Mouse (Mus musculus) heart, embryonic 16.5 days (tissue): ENCODE data around the gene Hic1. TPM values are rescaled to one million over a fixed set of nuclear protein-coding genes. Genes with fewer than 3 reads are reported as not detected.

Experiments
- ATAC-seq: fragments of 200-750 bp; cut with Nextera tagmentation; replicated peaks from 2 replicates; pipeline ENCODE4 v1.8.0; 2017; ENCODE audit warnings: moderate number of reproducible peaks; ENCODE audit not compliant: insufficient read depth, low FRiP score; ENCODE audit errors: extremely low read depth
- H3K27ac ChIP-seq: fragments of 300-500 bp; sonication (generic); 2 replicates; pipeline ENCODE4 v1.5.1; 2014; ENCODE audit warnings: mild to moderate bottlenecking, low read length, control low read depth, moderate library complexity
- H3K27me3 ChIP-seq: fragments of 300-500 bp; sonication (generic); 2 replicates; pipeline ENCODE4 v1.6.1; 2014; ENCODE audit warnings: low read length, mixed read lengths; ENCODE audit not compliant: control insufficient read depth, insufficient read depth
- H3K36me3 ChIP-seq: fragments of 300-500 bp; sonication (generic); 2 replicates; pipeline ENCODE4 v1.6.1; 2014; ENCODE audit not compliant: control insufficient read depth, insufficient read depth
- H3K4me1 ChIP-seq: fragments of 300-500 bp; sonication (generic); 2 replicates; pipeline ENCODE4 v1.6.1; 2014; ENCODE audit warnings: low read length, mixed read lengths; ENCODE audit not compliant: control insufficient read depth, insufficient read depth
- H3K4me2 ChIP-seq: fragments of 300-500 bp; sonication (generic); 2 replicates; pipeline ENCODE4 v1.6.1; 2014; ENCODE audit warnings: low read depth, mild to moderate bottlenecking, control low read depth, low read length
- H3K4me3 ChIP-seq: fragments of 300-500 bp; sonication (generic); 2 replicates; pipeline ENCODE4 v1.5.1; 2014; ENCODE audit warnings: mild to moderate bottlenecking, control low read depth, low read length
- H3K9ac ChIP-seq: fragments of 300-500 bp; sonication (generic); 2 replicates; pipeline ENCODE4 v1.6.1; 2014; ENCODE audit warnings: low read length, control low read depth
- H3K9me3 ChIP-seq: fragments of 300-500 bp; sonication (generic); replicated peaks from 2 replicates; pipeline ENCODE4 v1.6.1; 2016; ENCODE audit warnings: low read length; ENCODE audit not compliant: control insufficient read depth
- WGBS: fragments of 180-500 bp; shearing (Covaris S2); extraction: QIAGEN DNeasy Blood & Tissue Kit; methylation state at CpG from one replicate; pipeline ENCODE4 v1.1.7; 2014; 5-methylcytosine and 5-hydroxymethylcytosine counted together
- polyA plus RNA-seq: library from polyadenylated mRNA; unstranded; fragments of >200 nt; fragmentation: Nextera tagmentation; extraction: Ambion mirVana; gene quantifications from 2 replicates; pipeline ENCODE4 v1.2.1, GENCODE M21; 2015

The Hic1 gene
- polyA plus RNA-seq, 1 experiment from 2014 or later: 7.1 TPM

- WGBS: 88% methylated on average over 4 of the region's 4 CpGs
- no peak for ATAC-seq
- H3K27me3 ChIP-seq: no peaks in the 10 kb centered on the region
- no peak overlapping the region for H3K27ac ChIP-seq
- no peaks in the 10 kb centered on the region for H3K36me3 ChIP-seq
- H3K9ac ChIP-seq: no peak overlapping the region
- H3K9me3 ChIP-seq: no peaks in the 10 kb centered on the region
- H3K4me1 ChIP-seq: peaks cover 46% of the 10 kb centered on the region
- no peak overlapping the region for H3K4me2 ChIP-seq
- no peak overlapping the region for H3K4me3 ChIP-seq
Observed at GRCm38 (mm10) chr11:75206347-75206746, 37.0 kb upstream of the Hic1 start.

- no peak for ATAC-seq
- Histone ChIP-seq H3K4me2 (no peak overlapping the region), H3K36me3 (no peaks in the 10 kb centered on the region), H3K4me1 (peaks cover 43% of the 10 kb centered on the region), H3K9ac (no peak overlapping the region), H3K9me3 (no peaks in the 10 kb centered on the region), H3K27ac (peak overlapping the region; percentile 64), H3K4me3 (no peak overlapping the region), H3K27me3 (no peaks in the 10 kb centered on the region)
- WGBS: 48% methylated on average over 9 of the region's 9 CpGs
Observed at GRCm38 (mm10) chr11:75204472-75204871, 35.2 kb upstream of the Hic1 start.

- Histone ChIP-seq H3K27ac (no peak overlapping the region), H3K4me1 (peaks cover 41% of the 10 kb centered on the region)
Observed at GRCm38 (mm10) chr11:75203926-75204325, 34.6 kb upstream of the Hic1 start.

GRCm38 (mm10) chr11:75201721-75202120 is 32.4 kb upstream of the Hic1 start:
- Histone ChIP-seq H3K4me2 (no peak overlapping the region), H3K27me3 (0 out of 2 replicates have a peak, but pooled peaks cover 2% of the 10 kb centered on the region), H3K9ac (0 out of 2 replicates have a peak overlapping the region, but pooled peaks have one; percentile 26), H3K4me1 (peaks cover 34% of the 10 kb centered on the region), H3K36me3 (no peaks in the 10 kb centered on the region), H3K27ac (peak overlapping the region; percentile 32; the same call in 1 of the 2 replicates), H3K4me3 (no peak overlapping the region), H3K9me3 (no peaks in the 10 kb centered on the region)
- WGBS: 47% methylated on average over 8 of the region's 8 CpGs
- no peak for ATAC-seq

More at GRCm38 (mm10) chr11:75203926-75204325, 34.6 kb upstream of the Hic1 start:
- 73% methylated on average over 4 of the region's 4 CpGs for WGBS
- H3K36me3 ChIP-seq: no peaks in the 10 kb centered on the region
- no peaks in the 10 kb centered on the region for H3K27me3 ChIP-seq
- H3K4me3 ChIP-seq: no peak overlapping the region
- H3K9me3 ChIP-seq: no peaks in the 10 kb centered on the region
- H3K4me2 ChIP-seq: no peak overlapping the region
- H3K9ac ChIP-seq: 0 out of 2 replicates have a peak overlapping the region, but pooled peaks have one; percentile 16
- no peak for ATAC-seq

- H3K4me1 ChIP-seq: peaks cover 41% of the 10 kb centered on the region
- H3K4me2 ChIP-seq: no peak overlapping the region
- no peak overlapping the region for H3K9ac ChIP-seq
- no peaks in the 10 kb centered on the region for H3K9me3 ChIP-seq
- WGBS: 82% methylated on average over 12 of the region's 12 CpGs
- no peaks in the 10 kb centered on the region for H3K36me3 ChIP-seq
- no peak overlapping the region for H3K27ac ChIP-seq
- H3K4me3 ChIP-seq: no peak overlapping the region
- no peak for ATAC-seq
- peaks cover 7% of the 10 kb centered on the region for H3K27me3 ChIP-seq
Observed at GRCm38 (mm10) chr11:75200935-75201334, 31.6 kb upstream of the Hic1 start.

GRCm38 (mm10) chr11:75199951-75200350 is 30.6 kb upstream of the Hic1 start:
- Histone ChIP-seq H3K27me3 (peaks cover 11% of the 10 kb centered on the region), H3K4me2 (no peak overlapping the region), H3K9me3 (no peaks in the 10 kb centered on the region), H3K36me3 (no peaks in the 10 kb centered on the region), H3K4me3 (no peak overlapping the region), H3K27ac (no peak overlapping the region), H3K4me1 (peaks cover 48% of the 10 kb centered on the region), H3K9ac (no peak overlapping the region)
- 70% methylated on average over 5 of the region's 5 CpGs for WGBS
- no peak for ATAC-seq

GRCm38 (mm10) chr11:75198792-75199191 is 29.5 kb upstream of the Hic1 start:
- Histone ChIP-seq H3K9me3 (no peaks in the 10 kb centered on the region), H3K4me1 (peaks cover 37% of the 10 kb centered on the region), H3K4me2 (no peak overlapping the region), H3K4me3 (no peak overlapping the region), H3K27me3 (peaks cover 11% of the 10 kb centered on the region), H3K36me3 (no peaks in the 10 kb centered on the region), H3K27ac (no peak overlapping the region), H3K9ac (no peak overlapping the region)
- WGBS: 64% methylated on average over 4 of the region's 4 CpGs
- no peak for ATAC-seq

GRCm38 (mm10) chr11:75197956-75198355 is 28.6 kb upstream of the Hic1 start:
- Histone ChIP-seq H3K4me2 (no peak overlapping the region), H3K36me3 (no peaks in the 10 kb centered on the region), H3K27ac (no peak overlapping the region), H3K4me3 (no peak overlapping the region), H3K27me3 (peaks cover 11% of the 10 kb centered on the region), H3K9ac (no peak overlapping the region), H3K4me1 (peaks cover 32% of the 10 kb centered on the region), H3K9me3 (no peaks in the 10 kb centered on the region)
- ATAC-seq: no peak
- 52% methylated on average over 7 of the region's 7 CpGs for WGBS

GRCm38 (mm10) chr11:75196131-75196530 is 26.8 kb upstream of the Hic1 start:
- Histone ChIP-seq H3K27ac (no peak overlapping the region), H3K27me3 (peaks cover 11% of the 10 kb centered on the region), H3K36me3 (no peaks in the 10 kb centered on the region), H3K4me1 (peaks cover 39% of the 10 kb centered on the region), H3K9ac (no peak overlapping the region), H3K4me2 (no peak overlapping the region), H3K9me3 (no peaks in the 10 kb centered on the region), H3K4me3 (no peak overlapping the region)
- 75% methylated on average over 6 of the region's 6 CpGs for WGBS
- ATAC-seq: no peak
